Mouse (Mus musculus) neural tube, embryonic 14.5 days (tissue): ENCODE data around the gene Brd2. TPM values are rescaled to one million over a fixed set of nuclear protein-coding genes. Genes with fewer than 3 reads are reported as not detected.

Experiments
- ATAC-seq: fragments of 200-750 bp; cut with Nextera tagmentation; 2 replicates; pipeline ENCODE4 v1.8.0; 2017; ENCODE audit warnings: low read depth, mild to moderate bottlenecking, moderate TSS enrichment, moderate library complexity
- H3K27ac ChIP-seq: fragments of 300-500 bp; sonication (generic); 2 replicates; pipeline ENCODE4 v1.5.1; 2014; ENCODE audit warnings: low read depth, mild to moderate bottlenecking, control low read depth, low read length, moderate library complexity, mixed read lengths
- H3K27me3 ChIP-seq: fragments of 300-500 bp; sonication (generic); 2 replicates; pipeline ENCODE4 v1.6.1; 2014; ENCODE audit warnings: low read length; ENCODE audit not compliant: control insufficient read depth, insufficient read depth
- H3K36me3 ChIP-seq: fragments of 300-500 bp; sonication (generic); 2 replicates; pipeline ENCODE4 v1.6.1; 2014; ENCODE audit warnings: low read length, mixed read lengths; ENCODE audit not compliant: control insufficient read depth, insufficient read depth
- H3K4me1 ChIP-seq: fragments of 300-500 bp; sonication (generic); 2 replicates; pipeline ENCODE4 v1.6.1; 2014; ENCODE audit warnings: low read length; ENCODE audit not compliant: control insufficient read depth, insufficient read depth
- H3K4me2 ChIP-seq: fragments of 300-500 bp; sonication (generic); 2 replicates; pipeline ENCODE4 v1.6.1; 2014; ENCODE audit warnings: mild to moderate bottlenecking, low read depth, low read length, control low read depth
- H3K4me3 ChIP-seq: fragments of 300-500 bp; sonication (generic); 2 replicates; pipeline ENCODE4 v1.5.1; 2014; ENCODE audit warnings: low read depth, low read length, control low read depth, mixed read lengths
- H3K9ac ChIP-seq: fragments of 300-500 bp; sonication (generic); replicated peaks from 2 replicates; pipeline ENCODE4 v1.6.1; 2014; ENCODE audit warnings: low read depth, mild to moderate bottlenecking, control low read depth, low read length, mixed read lengths
- H3K9me3 ChIP-seq: fragments of 300-500 bp; sonication (generic); 2 replicates; pipeline ENCODE4 v1.6.1; 2016; ENCODE audit warnings: low read length; ENCODE audit not compliant: control insufficient read depth
- WGBS: fragments of 180-500 bp; shearing (Covaris S2); extraction: QIAGEN DNeasy Blood & Tissue Kit; methylation state at CpG from one replicate; pipeline ENCODE4 v1.1.7; 2014; 5-methylcytosine and 5-hydroxymethylcytosine counted together
- polyA plus RNA-seq: library from polyadenylated mRNA; unstranded; fragments of >200 nt; fragmentation: Nextera tagmentation; extraction: Ambion mirVana; gene quantifications from 2 replicates; pipeline ENCODE4 v1.2.1, GENCODE M21; 2014

Gene Brd2
- polyA plus RNA-seq, 1 experiment from 2014 or later: 160 TPM

- Histone ChIP-seq H3K4me3 (peak within 1 kb of the TSS; percentile 97), H3K4me2 (peak within 1 kb of the TSS; percentile 99), H3K27ac (peak within 1 kb of the TSS; percentile 100), H3K27me3 (no peaks in the 10 kb centered on the region), H3K9me3 (no peaks in the 10 kb centered on the region), H3K9ac (peak within 1 kb of the TSS; percentile 98), H3K4me1 (peaks cover 24% of the 10 kb centered on the region), H3K36me3 (peaks cover 36% of the 10 kb centered on the region)
- under 1% methylated on average over 84 of the region's 96 CpGs for WGBS
- ATAC-seq: peak; percentile 78
Observed at GRCm38 (mm10) chr17:34119249-34120179, 2.9 kb downstream of the Brd2 start, which contains the start of gene H2-DMa. Gene H2-DMa (plus strand): TSS chr17:34119541.

- H3K9me3 ChIP-seq: no peaks in the 10 kb centered on the region
- no peaks in the 10 kb centered on the region for H3K27me3 ChIP-seq
- H3K4me2 ChIP-seq: peak overlapping the region; percentile 99
- H3K4me1 ChIP-seq: peaks cover 21% of the 10 kb centered on the region
- under 1% methylated on average over 38 of the region's 38 CpGs for WGBS
- H3K9ac ChIP-seq: peak overlapping the region; percentile 87
- peak overlapping the region; percentile 97 for H3K4me3 ChIP-seq
- H3K36me3 ChIP-seq: peaks cover 43% of the 10 kb centered on the region
- ATAC-seq: no peak; the same call in 1 of the 2 replicates
- H3K27ac ChIP-seq: peak overlapping the region; percentile 100
Observed at GRCm38 (mm10) chr17:34118873-34119248, 3.6 kb downstream of the Brd2 start.

GRCm38 (mm10) chr17:34118113-34118872 is 4.1 kb downstream of the Brd2 start:
- Histone ChIP-seq H3K9ac (peak overlapping the region; percentile 87), H3K4me2 (peak overlapping the region; percentile 99), H3K4me1 (peaks cover 15% of the 10 kb centered on the region), H3K36me3 (peaks cover 48% of the 10 kb centered on the region), H3K27ac (peak overlapping the region; percentile 100), H3K9me3 (no peaks in the 10 kb centered on the region), H3K27me3 (no peaks in the 10 kb centered on the region), H3K4me3 (peak overlapping the region; percentile 97)
- no peak for ATAC-seq
- WGBS: under 1% methylated on average over 63 of the region's 67 CpGs

GRCm38 (mm10) chr17:34117421-34118112 is 4.9 kb downstream of the Brd2 start:
- peak overlapping the region; percentile 99 for H3K4me2 ChIP-seq
- peak overlapping the region; percentile 100; the same call in 1 of the 2 replicates for H3K27ac ChIP-seq
- no peak for ATAC-seq
- peak overlapping the region; percentile 87 for H3K9ac ChIP-seq
- no peaks in the 10 kb centered on the region for H3K27me3 ChIP-seq
- WGBS: 0% methylated on average over 5 of the region's 5 CpGs
- no peaks in the 10 kb centered on the region for H3K9me3 ChIP-seq
- peak overlapping the region; percentile 97 for H3K4me3 ChIP-seq
- peaks cover 15% of the 10 kb centered on the region for H3K4me1 ChIP-seq
- H3K36me3 ChIP-seq: peaks cover 55% of the 10 kb centered on the region

GRCm38 (mm10) chr17:34116736-34117370 is 5.6 kb downstream of the Brd2 start:
- ATAC-seq: no peak
- Histone ChIP-seq H3K9ac (peak overlapping the region; percentile 87; the same call in 1 of the 2 replicates), H3K9me3 (no peaks in the 10 kb centered on the region), H3K36me3 (peaks cover 63% of the 10 kb centered on the region), H3K4me3 (peak overlapping the region; percentile 97), H3K27ac (no peak overlapping the region), H3K27me3 (no peaks in the 10 kb centered on the region), H3K4me2 (peak overlapping the region; percentile 99), H3K4me1 (peaks cover 15% of the 10 kb centered on the region)
- WGBS: 43% methylated on average over 7 of the region's 7 CpGs

GRCm38 (mm10) chr17:34114114-34114513 is 8.3 kb downstream of the Brd2 start:
- no peaks in the 10 kb centered on the region for H3K27me3 ChIP-seq
- H3K4me2 ChIP-seq: no peak overlapping the region
- 94% methylated on average over 7 of the region's 7 CpGs for WGBS
- peaks cover 15% of the 10 kb centered on the region for H3K4me1 ChIP-seq
- H3K9me3 ChIP-seq: no peaks in the 10 kb centered on the region
- no peak for ATAC-seq
- no peak overlapping the region for H3K27ac ChIP-seq
- H3K36me3 ChIP-seq: peaks cover 78% of the 10 kb centered on the region
- no peak overlapping the region for H3K4me3 ChIP-seq
- no peak overlapping the region for H3K9ac ChIP-seq

- no peak overlapping the region for H3K27ac ChIP-seq
- H3K9me3 ChIP-seq: no peaks in the 10 kb centered on the region
- H3K27me3 ChIP-seq: no peaks in the 10 kb centered on the region
- peaks cover 50% of the 10 kb centered on the region for H3K36me3 ChIP-seq
- H3K4me1 ChIP-seq: no peaks in the 10 kb centered on the region
- no peak overlapping the region for H3K9ac ChIP-seq
- H3K4me2 ChIP-seq: no peak overlapping the region
- H3K4me3 ChIP-seq: no peak overlapping the region
- no peak for ATAC-seq
- WGBS: 62% methylated on average over 8 of the region's 8 CpGs
Observed at GRCm38 (mm10) chr17:34110309-34110708, 12.1 kb downstream of the Brd2 start.

GRCm38 (mm10) chr17:34109806-34110195 is 12.6 kb downstream of the Brd2 start:
- Histone ChIP-seq H3K9ac (no peak overlapping the region), H3K4me3 (no peak overlapping the region), H3K4me2 (no peak overlapping the region), H3K9me3 (no peaks in the 10 kb centered on the region), H3K4me1 (no peaks in the 10 kb centered on the region), H3K27me3 (no peaks in the 10 kb centered on the region), H3K36me3 (peaks cover 45% of the 10 kb centered on the region), H3K27ac (no peak overlapping the region)
- 81% methylated on average over 3 of the region's 3 CpGs for WGBS
- ATAC-seq: 0 out of 2 replicates have a peak, but pooled peaks have one; percentile 31
